Mouse (Mus musculus) thymus, adult 18-20 months (tissue): ENCODE results near the gene Slc13a3.
"Not testable (repeated sequence)": the region's sequence is repeated elsewhere in the genome, so short reads cannot be mapped to it uniquely, and the experiment has no call there.

Experiments
- DNase-seq, 2 experiments: peaks; one replicate each; pipeline ENCODE4 v3.0.0; 2022; ENCODE audit warnings: mixed read lengths in 2 of 2

The Slc13a3 gene

GRCm38 (mm10) chr2:165473003-165473402 lies at the start of gene Slc13a3:
Gene Slc13a3 (minus strand): TSS chr2:165473230.
- DNase-seq = no peak

DNA sequence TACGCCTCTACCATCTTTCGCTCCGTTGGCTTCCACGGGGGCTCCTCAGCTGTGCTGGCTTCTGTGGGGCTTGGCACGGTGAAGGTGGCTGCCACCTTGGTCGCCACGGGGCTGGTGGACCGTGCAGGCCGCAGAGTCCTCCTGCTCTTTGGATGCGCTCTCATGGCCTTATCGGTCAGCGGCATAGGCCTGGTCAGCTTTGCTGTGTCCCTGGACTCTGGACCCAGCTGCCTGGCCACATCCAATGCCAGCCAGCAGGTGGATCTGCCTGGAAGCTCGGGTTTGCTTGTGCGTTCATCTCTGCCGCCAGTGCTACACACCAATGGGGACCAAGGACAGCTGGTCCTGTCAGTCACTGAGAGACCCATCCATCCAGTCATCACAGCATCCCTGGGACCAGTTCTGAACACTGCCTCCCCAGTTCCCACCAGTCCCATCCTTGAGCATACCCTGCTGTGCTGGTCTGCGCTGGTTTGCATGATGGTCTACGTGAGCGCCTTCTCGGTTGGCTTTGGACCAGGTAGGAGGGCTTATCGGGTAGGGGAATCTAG lies 42.2 kb upstream of the Slc13a3 start:
- no peak for DNase-seq

GRCm38 (mm10) chr2:165512870-165513600 lies 40.0 kb upstream of the Slc13a3 start:
- DNase-seq = no peak

DNA sequence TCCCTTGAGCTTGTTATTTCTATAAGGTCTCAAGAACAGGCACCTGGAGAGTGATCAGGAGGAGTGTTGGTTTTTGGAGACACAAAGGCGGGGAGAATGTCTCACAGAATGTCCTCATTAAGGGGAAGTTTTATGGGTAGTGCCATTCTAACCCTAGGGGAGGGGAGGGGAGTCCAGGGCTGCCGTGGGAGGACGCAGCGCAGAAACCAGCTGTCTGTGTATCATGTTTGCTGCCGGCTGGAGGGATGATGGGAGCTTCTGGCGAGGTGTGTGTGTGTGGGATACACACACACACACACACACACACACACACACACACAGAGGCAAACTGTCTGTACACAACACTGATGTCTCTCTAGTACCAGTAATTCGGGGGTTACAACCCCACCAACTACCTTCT lies 39.4 kb upstream of the Slc13a3 start:
- DNase-seq = no peak

DNA sequence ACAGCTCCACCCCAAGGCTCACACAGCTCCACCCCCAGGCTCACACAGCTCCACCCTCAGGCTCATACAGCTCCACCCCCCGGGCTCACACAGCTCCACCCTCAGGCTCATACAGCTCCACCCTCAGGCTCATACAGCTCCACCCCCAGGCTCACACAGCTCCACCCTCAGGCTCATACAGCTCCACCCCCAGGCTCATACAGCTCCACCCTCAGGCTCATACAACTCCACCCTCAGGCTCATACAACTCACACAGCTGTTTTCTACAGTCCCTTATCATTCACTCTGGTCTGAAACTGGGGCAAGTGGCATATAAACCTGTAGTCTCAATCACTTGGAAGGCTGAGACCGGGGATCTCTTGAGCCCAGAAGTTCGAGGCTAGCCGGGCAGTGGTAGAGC lies 38.5 kb upstream of the Slc13a3 start:
- DNase-seq = not testable (repeated sequence)

GRCm38 (mm10) chr2:165510914-165511458 lies 38.0 kb upstream of the Slc13a3 start:
- DNase-seq = not testable (repeated sequence)

- DNase-seq = no peak
Measured at GRCm38 (mm10) chr2:165510466-165510865, 37.4 kb upstream of the Slc13a3 start.

DNA sequence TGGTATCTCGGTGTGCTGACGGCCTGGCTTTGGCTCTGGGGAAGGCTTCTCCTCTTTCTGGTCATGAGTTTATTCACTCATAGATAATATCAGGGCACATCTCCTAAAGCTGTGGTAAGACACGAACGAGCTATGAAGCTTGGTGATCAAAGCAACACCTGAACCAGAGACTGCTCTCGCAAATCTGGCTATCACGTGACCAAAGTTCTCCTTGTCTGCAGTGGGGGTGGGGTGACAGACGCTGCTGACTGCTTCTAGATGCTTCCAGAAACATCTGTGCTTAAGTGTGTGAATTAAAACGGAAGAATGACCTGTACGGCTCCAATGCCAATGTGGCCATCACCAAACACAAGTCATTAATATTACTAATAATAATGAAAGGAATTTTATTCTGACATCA lies 36.7 kb upstream of the Slc13a3 start:
- peak in 1 of 2 experiments; percentile 29 for DNase-seq

GRCm38 (mm10) chr2:165503259-165504203 lies 30.5 kb upstream of the Slc13a3 start, which contains the start of gene Slc2a10:
Gene Slc2a10 (plus strand): TSS chr2:165503787.
- no peak for DNase-seq

GRCm38 (mm10) chr2:165498816-165499215 lies 25.8 kb upstream of the Slc13a3 start:
- DNase-seq = no peak

DNA sequence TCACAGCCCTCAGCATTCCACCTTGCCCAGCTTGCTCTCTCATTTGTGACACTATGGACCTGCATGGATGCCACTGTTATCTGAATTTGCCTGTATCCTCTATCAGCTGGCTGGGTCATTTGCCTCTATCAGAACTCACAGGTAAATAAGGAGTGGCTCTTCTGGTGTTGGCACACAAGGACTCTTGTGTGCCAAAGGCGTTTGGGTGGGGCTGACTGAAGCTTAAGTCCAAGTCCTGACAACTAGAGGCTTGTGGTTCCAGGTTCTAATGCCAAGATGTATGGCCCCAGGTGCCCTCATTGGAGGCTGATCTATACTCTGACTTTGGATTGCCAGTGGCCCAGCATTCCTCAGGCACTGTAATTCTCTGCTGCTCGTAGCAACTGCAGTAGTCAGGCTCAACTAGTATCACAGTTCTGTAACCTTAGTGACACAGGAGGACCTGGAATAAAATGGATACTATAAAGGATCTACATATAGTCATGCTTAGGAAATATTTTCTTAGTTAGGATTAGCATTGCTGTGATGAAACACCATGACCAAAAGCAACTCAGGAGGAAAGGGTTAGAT lies 24.8 kb upstream of the Slc13a3 start:
- no peak for DNase-seq

- peak; percentile 31 to 38 for DNase-seq
Measured at GRCm38 (mm10) chr2:165496251-165496650, 23.2 kb upstream of the Slc13a3 start.

DNA sequence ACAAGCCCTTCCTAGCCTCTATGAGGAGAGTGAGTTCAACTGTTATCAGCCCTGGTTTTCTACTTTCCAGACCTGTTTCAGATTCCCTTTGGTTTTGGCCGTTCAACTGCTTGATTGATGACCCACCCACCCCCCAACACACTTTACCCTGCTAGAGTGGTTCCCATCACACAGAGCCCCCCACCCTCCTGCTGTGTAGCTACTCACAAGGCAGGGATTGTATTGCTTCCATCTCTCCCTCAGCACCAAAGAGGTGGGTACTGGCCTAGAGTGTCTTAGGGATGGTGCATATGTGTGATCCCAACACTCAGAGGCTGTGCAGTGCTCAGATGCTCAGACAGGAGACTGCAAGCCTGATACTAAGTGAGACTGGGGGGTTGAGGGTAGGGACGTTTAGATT lies 21.5 kb upstream of the Slc13a3 start:
- DNase-seq = no peak

GRCm38 (mm10) chr2:165493587-165494210 lies 20.7 kb upstream of the Slc13a3 start:
- no peak for DNase-seq

GRCm38 (mm10) chr2:165492648-165493553 lies 19.9 kb upstream of the Slc13a3 start, which contains the start of gene Trp53rka:
Gene Trp53rka (minus strand): TSS chr2:165493324.
- DNase-seq = peak; percentile 63 to 66

DNA sequence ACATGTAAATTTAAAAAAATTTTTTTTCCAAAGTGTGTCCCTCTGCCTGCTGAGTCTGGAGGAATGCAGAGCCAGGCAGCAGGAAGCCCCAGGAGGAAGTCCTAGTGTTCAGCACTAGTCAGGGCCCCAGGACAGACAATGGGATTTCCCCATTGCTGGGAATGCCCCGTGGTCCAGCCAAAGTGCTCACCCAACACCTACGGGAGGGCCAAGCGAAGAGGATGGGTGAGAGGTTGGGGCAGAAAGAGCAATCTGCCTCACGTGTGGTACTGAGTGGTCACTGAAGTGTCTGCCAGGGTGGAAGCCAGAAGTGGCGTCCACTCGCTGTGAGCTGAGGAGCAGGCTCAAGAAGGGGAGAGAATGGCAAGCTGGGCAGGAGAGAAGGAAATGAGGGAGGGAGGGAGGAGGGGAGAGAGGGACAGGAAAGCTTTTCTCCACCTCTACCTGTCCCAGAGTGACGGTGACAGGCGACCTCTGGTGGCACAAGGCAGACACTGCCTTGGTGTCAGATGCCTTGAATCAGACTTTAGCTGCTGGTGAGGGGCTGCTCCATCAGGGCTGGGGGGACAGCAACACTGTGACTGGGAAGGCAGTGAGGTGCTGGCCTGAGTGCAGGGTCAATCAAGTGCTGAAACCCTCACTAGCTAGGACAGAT lies 14.0 kb upstream of the Slc13a3 start:
- peak in 1 of 2 experiments; percentile 43 for DNase-seq

GRCm38 (mm10) chr2:165486401-165486800 lies 13.4 kb upstream of the Slc13a3 start:
- DNase-seq = no peak

DNA sequence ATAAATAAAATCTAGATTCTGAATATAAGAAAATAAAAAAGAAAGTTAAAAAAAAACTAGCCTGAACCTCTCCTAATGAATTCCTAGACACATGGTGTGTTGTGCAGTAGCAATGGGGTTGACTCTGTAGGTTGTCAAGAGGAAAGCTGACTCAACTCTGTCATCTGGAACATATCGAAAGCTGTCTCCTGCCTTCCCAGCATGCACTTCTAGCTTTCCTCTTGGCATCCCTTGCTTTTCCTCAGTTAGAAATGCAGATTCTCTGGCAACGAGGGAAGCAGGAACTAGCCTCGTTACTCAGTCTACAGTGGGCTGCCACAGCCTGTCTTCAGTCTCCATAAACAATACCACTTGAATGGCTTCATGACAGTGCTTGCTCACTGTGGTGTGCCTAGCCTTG lies 12.8 kb upstream of the Slc13a3 start:
- no peak for DNase-seq

DNA sequence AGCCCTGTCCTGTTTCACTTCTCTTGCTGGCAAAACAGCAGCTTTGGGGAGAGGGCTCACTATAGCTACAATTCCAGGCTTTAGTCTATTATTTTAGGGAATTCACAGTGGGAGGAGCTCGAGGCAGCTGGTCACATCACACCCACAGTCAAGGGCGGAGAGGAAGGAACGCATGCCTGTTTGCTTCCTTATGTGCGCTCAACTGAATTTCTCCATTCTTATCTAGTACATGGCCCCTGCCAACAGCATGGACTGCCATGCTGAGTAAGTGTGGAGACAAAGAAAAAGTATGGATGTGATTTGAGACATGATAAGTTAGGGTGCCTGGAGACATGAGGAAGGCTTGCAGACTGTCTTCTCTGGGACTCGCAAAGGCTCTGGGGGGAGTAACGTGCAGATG lies 11.1 kb upstream of the Slc13a3 start:
- no peak for DNase-seq

DNA sequence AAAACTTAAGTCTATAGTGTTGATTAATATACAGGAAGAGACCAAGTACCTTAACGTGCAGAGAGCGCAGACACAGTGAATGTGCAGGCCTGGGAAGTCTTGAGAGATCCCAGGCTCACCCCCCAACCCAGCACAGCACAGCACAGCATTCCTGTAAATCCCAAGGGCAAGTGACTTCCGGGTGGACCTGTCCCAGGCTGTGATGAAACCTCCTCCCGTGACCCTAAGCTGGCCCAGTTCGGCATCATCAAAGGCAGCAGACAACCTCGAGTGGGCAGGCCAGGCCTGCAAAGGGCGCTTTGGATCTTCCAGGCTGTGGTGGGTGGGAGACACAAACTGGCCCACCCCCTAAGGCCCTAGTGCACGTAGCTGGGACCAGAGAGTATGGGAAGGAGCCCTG lies 9.0 kb upstream of the Slc13a3 start:
- DNase-seq = no peak

DNA sequence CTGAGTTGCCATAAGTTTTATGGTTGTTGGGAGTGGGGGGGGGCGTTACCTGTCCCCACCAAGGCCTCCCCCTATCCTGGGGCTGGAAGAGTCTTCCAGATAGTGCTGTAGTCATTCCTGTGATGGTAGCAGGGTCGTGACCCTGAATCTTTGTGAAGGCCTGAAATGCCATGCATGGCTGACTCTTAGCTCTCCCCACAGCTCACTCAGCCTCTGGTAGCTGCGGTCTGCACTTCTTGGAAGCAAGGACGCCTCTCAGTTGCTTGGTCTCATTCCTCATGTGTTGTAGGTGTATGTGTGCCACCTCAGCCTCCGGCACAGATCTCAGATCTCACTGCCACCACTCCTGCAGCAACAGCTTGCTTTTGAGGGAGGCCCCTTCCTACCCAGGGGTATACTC lies 2.8 kb upstream of the Slc13a3 start:
- no peak for DNase-seq
